Comparison of ENCODE assay signal across 18 mouse cellular contexts in the genomic region with DNA sequence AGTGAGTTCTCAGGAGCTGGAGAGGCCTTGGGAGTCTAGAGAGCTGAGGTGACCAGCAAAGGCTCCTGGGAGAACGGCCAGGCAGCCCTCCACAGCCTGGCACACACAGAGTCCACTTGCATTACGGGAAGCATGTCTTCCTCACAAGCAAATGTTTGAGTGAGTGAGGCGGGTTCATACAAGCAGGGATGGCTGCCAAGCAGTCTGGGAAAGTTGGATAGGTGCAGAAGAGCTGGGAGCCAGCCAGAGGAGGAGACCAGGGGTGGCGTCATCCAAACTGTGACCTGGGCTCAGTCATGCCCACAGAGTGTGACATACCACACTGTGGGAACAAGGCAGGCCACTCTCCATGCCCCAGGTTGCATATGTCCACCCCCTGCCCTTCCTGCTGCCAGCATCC. TPM values are rescaled to one million over a fixed set of nuclear protein-coding genes. Genes with fewer than 3 reads are reported as not detected.
DNase-seq lines count a peak whose midpoint lies in the region; ATAC-seq and TF ChIP-seq lines count a peak whose summit lies in the region.
"Had no signal": no experiment of that assay in that cellular context is flagged by ENCODE, and none has a peak within 500 bp of the region (broad histone marks: within the 10 kb centered on the region; RNA-seq: fewer than 3 reads in every experiment).

No protein-coding gene starts in this region.

- peaks cover 38% of the 10 kb centered on the region for H3K4me1 ChIP-seq in cerebellum, adult 2 months (ENCODE audit: control insufficient read depth, insufficient read depth, low read length)
- no peaks in the 10 kb centered on the region for H3K4me1 ChIP-seq in kidney, adult 2 months (ENCODE audit: control insufficient read depth, insufficient read depth, low read length)
- 0 out of 2 replicates have a peak, but pooled peaks cover 5% of the 10 kb centered on the region for H3K4me1 ChIP-seq in forebrain, embryonic 15.5 days

- DNase-seq in cerebellum, adult 2 months, result peak; percentile 63 to 68
- no peak for DNase-seq in cerebellum, postnatal 4 days (ENCODE audit: low spot score in 2 of 2)
- DNase-seq in kidney, adult 2 months, result peak; percentile 25
- no peak for DNase-seq in kidney, adult 18-20 months
- peak; percentile 56 for DNase-seq in cerebellum, adult 8-10 months
- peak; percentile 65 to 75 for DNase-seq in cerebellum, postnatal 25 days
- DNase-seq: gastrocnemius, postnatal 14 days; liver, postnatal 0 days; lung, postnatal 4 days had no signal

- H3K27me3 ChIP-seq in cerebellum, adult 2 months (ENCODE audit: control insufficient read depth, insufficient read depth, low read length), result no peaks in the 10 kb centered on the region
- H3K27me3 ChIP-seq in kidney, adult 2 months (replicated peaks; ENCODE audit: control insufficient read depth, insufficient read depth, low read length), result no peaks in the 10 kb centered on the region
- H3K27me3 ChIP-seq in forebrain, embryonic 15.5 days, result no peaks in the 10 kb centered on the region
- H3K27me3 ChIP-seq: forebrain, embryonic 13.5 days; hindbrain, embryonic 12.5 days; neural tube, embryonic 12.5 days had no signal

- WGBS in cerebellum, adult 2 months, result 19% methylated on average over 4 of the region's 4 CpGs
- WGBS in kidney, adult 2 months, result 56% methylated on average over 4 of the region's 4 CpGs
- 70% methylated on average over 4 of the region's 4 CpGs for WGBS in forebrain, embryonic 15.5 days

- TF ChIP-seq CTCF in cerebellum, adult 2 months (IDR thresholded peaks at IDR 0.05; ENCODE audit: borderline replicate concordance, insufficient read depth, low read depth, low read length), result no peak
- TF ChIP-seq CTCF in kidney, adult 2 months (conservative IDR thresholded peaks at IDR 0.05; ENCODE audit: insufficient read depth, insufficient read length, low read depth, low read length), result no peak

- H3K36me3 ChIP-seq in kidney, adult 2 months (ENCODE audit: control insufficient read depth, insufficient read depth, low read length), result no peaks in the 10 kb centered on the region
- no peaks in the 10 kb centered on the region for H3K36me3 ChIP-seq in forebrain, embryonic 15.5 days
- H3K36me3 ChIP-seq: heart, embryonic 13.5 days; hindbrain, embryonic 12.5 days; midbrain, embryonic 12.5 days; neural tube, embryonic 12.5 days had no signal

- H3K4me2 ChIP-seq in forebrain, embryonic 15.5 days (replicated peaks), result no peak overlapping the region
- H3K4me2 ChIP-seq: forebrain, embryonic 13.5 days; heart, embryonic 13.5 days; hindbrain, embryonic 12.5 days; midbrain, embryonic 12.5 days; neural tube, embryonic 12.5 days had no signal

- H3K9ac ChIP-seq in forebrain, embryonic 15.5 days (replicated peaks), result no peak overlapping the region
- H3K9ac ChIP-seq: forebrain, embryonic 13.5 days; heart, embryonic 13.5 days; hindbrain, embryonic 12.5 days; liver, postnatal 0 days; midbrain, embryonic 12.5 days; neural tube, embryonic 12.5 days had no signal

- no peak overlapping the region for H3K4me3 ChIP-seq in cerebellum, adult 2 months (replicated peaks; ENCODE audit: insufficient read depth, low read depth, low read length)
- H3K4me3 ChIP-seq in kidney, adult 2 months (ENCODE audit: insufficient read depth, low read depth, low read length), result no peak overlapping the region
- H3K4me3 ChIP-seq in forebrain, embryonic 15.5 days, result no peak overlapping the region
- H3K4me3 ChIP-seq: forebrain, embryonic 13.5 days; heart, embryonic 13.5 days; hindbrain, embryonic 12.5 days; left cerebral cortex, adult 2 months; limb, embryonic 10.5 days; midbrain, embryonic 12.5 days; neural tube, embryonic 12.5 days had no signal

- no peak for ATAC-seq in megakaryocyte-erythroid progenitor cell, adult 5-6 weeks (replicated peaks; ENCODE audit: low FRiP score, low TSS enrichment, poor library complexity, severe bottlenecking)
- ATAC-seq in forebrain, embryonic 15.5 days (replicated peaks), result no peak
- ATAC-seq: forebrain, embryonic 13.5 days; liver, postnatal 0 days had no signal

- H3K9me3 ChIP-seq in forebrain, embryonic 15.5 days, result no peaks in the 10 kb centered on the region
- H3K9me3 ChIP-seq: forebrain, embryonic 13.5 days; heart, embryonic 13.5 days; hindbrain, embryonic 12.5 days; limb, embryonic 10.5 days; midbrain, embryonic 12.5 days; neural tube, embryonic 12.5 days had no signal

- no peak overlapping the region for H3K27ac ChIP-seq in cerebellum, adult 2 months (ENCODE audit: insufficient read depth, low read length)
- no peak overlapping the region for H3K27ac ChIP-seq in kidney, adult 2 months (ENCODE audit: insufficient read depth, low read depth, low read length)
- H3K27ac ChIP-seq in forebrain, embryonic 15.5 days (replicated peaks), result no peak overlapping the region
- H3K27ac ChIP-seq: forebrain, embryonic 13.5 days; heart, embryonic 13.5 days; hindbrain, embryonic 12.5 days; left cerebral cortex, adult 2 months; midbrain, embryonic 12.5 days; neural tube, embryonic 12.5 days had no signal

- TF ChIP-seq POLR2A in cerebellum, adult 2 months (IDR thresholded peaks at IDR 0.05; ENCODE audit: borderline replicate concordance, insufficient read depth, low read length), result no peak
- TF ChIP-seq POLR2A in kidney, adult 2 months (IDR thresholded peaks at IDR 0.05; ENCODE audit: low read depth, low read length), result no peak

RNA-seq across cellular contexts. Expression of a gene that starts 25.2 kb away (rescaled TPM):
- polyA plus RNA-seq in cerebellum, adult 2 months (2012; rRNA removed), result 2.2 and 3.0 TPM in 2 replicates
- polyA plus RNA-seq in kidney, adult 2 months (2012; rRNA removed), result 18.2 and 19.4 TPM in 2 replicates
- total RNA-seq in megakaryocyte-erythroid progenitor cell, adult 5-6 weeks (2014; fragmentation: Nextera tagmentation), result 0.48 and 2.2 TPM in 2 replicates
- total RNA-seq in megakaryocyte-erythroid progenitor cell, adult 5-6 weeks (2017), result 0.23 TPM in 1 of 2 replicates, not detected in the other
- 1.3 and 1.4 TPM in 2 replicates for polyA plus RNA-seq in forebrain, embryonic 15.5 days (2015; fragmentation: Nextera tagmentation; extraction: Ambion mirVana)

Comparison
In these comparisons a context has a peak if more than half of its experiments do, and no peak if none do; other contexts are left out.
1. DNase-seq: peak in cerebellum, adult 2 months (2 of 2), kidney, adult 2 months (single experiment), cerebellum, adult 8-10 months (single experiment) and cerebellum, postnatal 25 days (2 of 2); none in cerebellum, postnatal 4 days (0 of 2) and kidney, adult 18-20 months (single experiment).